Mouse (Mus musculus) bone marrow macrophage, adult 2 months (primary cell): ENCODE measurements around the gene Hivep3. TPM values are rescaled to one million over a fixed set of nuclear protein-coding genes. Genes with fewer than 3 reads are reported as not detected.

ENCODE experiments used
- H3K27ac ChIP-seq: 2 replicates; pipeline ENCODE4 v1.5.1; 2012; ENCODE audit warnings: low read depth, low read length; ENCODE audit not compliant: insufficient read depth
- H3K4me1 ChIP-seq: 2 replicates; pipeline ENCODE4 v1.6.1; 2012; ENCODE audit warnings: low read length; ENCODE audit not compliant: control insufficient read depth, insufficient read depth
- H3K4me3 ChIP-seq: 2 replicates; pipeline ENCODE4 v1.5.1; 2012; ENCODE audit warnings: mild to moderate bottlenecking, low read length, moderate library complexity; ENCODE audit not compliant: insufficient read depth
- CTCF ChIP-seq: IDR thresholded peaks from 2 replicates; pipeline ENCODE4 v1.5.1; 2012; ENCODE audit warnings: low read depth, mild to moderate bottlenecking, low read length, moderate library complexity
- POLR2A ChIP-seq: IDR thresholded peaks from 2 replicates; pipeline ENCODE4 v1.6.1; 2012; ENCODE audit warnings: mild to moderate bottlenecking, low read depth, low read length, borderline replicate concordance
- polyA plus RNA-seq: library from polyadenylated mRNA; stranded (reverse); fragments of >200 nt; gene quantifications from 2 replicates; pipeline ENCODE4 v1.2.4, GENCODE M21; 2012; ENCODE audit not compliant: missing spikeins, insufficient read depth, insufficient read length

The Hivep3 gene
- polyA plus RNA-seq, 1 experiment = 19.8 TPM

DNA sequence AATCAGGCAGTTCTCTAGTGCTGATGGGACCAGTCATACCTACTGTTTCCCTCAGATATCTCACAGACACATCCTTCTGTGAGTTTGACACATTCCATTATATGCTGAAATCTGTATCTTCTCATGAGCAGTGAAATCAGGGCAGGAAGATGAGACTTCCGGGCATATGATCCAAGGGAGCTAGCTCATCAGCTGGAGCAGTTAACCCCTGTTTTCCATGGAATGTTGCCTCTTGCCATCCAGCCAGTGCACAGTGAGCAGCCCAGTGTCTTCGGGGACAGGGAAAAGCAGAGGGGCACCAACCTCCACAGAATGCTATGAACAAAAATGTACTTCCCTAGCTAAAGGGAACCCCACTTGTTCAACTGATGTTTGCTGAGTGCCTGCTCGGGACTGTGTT lies 102.6 kb downstream of the Hivep3 start:
- TF ChIP-seq CTCF (no peak), POLR2A (no peak)
- no peak overlapping the region for H3K4me3 ChIP-seq
- no peak overlapping the region for H3K27ac ChIP-seq
- peaks cover 16% of the 10 kb centered on the region for H3K4me1 ChIP-seq

DNA sequence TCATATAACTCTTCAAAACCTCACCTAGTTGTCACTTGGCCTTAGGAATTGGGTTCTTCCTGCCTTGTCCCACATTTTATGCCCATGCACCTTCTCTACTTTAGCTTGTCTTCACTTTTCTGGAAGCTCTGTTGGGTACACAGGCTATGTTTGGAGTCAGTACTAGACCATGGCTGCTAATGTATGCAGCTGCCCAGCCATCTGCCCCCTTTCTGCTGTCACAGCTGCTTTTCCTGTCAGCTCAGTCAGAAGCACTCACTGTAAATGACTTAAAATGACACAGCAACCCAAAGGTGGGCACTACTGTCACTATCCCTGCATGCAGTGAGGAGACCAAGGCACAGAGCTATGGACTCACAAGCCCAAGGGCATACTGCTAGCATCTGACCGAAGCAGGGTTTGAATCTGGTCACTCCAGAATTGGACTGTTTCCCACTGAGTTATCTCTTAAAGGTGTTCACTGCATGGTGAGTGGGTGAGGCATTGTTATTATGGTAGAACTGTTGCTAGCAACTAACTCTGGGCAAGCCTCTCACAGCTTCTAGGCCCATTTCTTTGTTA lies 104.0 kb downstream of the Hivep3 start:
- H3K27ac ChIP-seq = no peak overlapping the region
- H3K4me3 ChIP-seq = no peak overlapping the region
- TF ChIP-seq POLR2A = no peak
- H3K4me1 ChIP-seq = peaks cover 4% of the 10 kb centered on the region; the same call in 1 of the 2 replicates

DNA sequence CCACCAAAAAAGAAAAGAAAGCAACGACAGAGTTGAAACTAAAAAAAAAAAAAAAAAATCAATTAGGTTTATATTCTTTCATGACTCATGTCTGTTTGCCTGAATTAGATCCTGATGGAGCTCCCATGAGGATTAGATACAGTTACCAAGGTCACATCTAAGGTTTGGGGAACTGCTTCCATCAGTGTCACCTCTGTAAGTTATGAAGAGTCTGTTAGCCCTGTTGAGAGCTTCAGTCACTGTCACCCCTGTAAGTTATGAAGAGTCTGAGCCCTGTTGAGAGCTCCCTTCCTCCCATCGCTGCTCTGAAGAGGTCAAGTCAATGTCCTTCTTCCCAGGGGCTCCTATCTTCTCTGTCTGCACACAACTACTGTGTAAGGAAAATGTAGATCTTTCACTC lies 104.7 kb downstream of the Hivep3 start:
- TF ChIP-seq CTCF = no peak
- no peak for TF ChIP-seq POLR2A
- Histone ChIP-seq H3K27ac (no peak overlapping the region), H3K4me3 (no peak overlapping the region), H3K4me1 (peaks cover 8% of the 10 kb centered on the region; the same call in 1 of the 2 replicates)

DNA sequence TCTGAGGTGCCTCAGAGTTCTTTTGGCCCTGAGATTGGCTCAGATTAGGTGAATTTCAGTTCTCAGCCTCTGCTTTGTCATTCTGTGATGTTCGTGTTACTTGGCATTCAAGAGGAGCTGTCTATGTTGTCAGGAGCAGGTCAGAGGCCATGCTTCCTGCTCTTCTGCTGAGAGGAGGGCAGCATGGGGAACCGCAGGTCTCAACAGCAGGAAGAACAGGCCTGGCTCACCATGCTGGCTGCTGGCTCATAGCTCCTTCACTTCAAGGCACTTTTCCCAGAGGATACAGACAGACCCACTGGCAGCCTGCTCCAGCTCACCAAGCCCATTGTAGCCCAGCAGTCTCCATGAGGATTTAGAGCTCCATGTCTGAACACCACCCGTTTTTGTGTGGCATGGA lies 109.7 kb downstream of the Hivep3 start:
- Histone ChIP-seq H3K4me1 (peaks cover 27% of the 10 kb centered on the region), H3K4me3 (no peak overlapping the region), H3K27ac (no peak overlapping the region)
- TF ChIP-seq CTCF = no peak
- TF ChIP-seq POLR2A = no peak

DNA sequence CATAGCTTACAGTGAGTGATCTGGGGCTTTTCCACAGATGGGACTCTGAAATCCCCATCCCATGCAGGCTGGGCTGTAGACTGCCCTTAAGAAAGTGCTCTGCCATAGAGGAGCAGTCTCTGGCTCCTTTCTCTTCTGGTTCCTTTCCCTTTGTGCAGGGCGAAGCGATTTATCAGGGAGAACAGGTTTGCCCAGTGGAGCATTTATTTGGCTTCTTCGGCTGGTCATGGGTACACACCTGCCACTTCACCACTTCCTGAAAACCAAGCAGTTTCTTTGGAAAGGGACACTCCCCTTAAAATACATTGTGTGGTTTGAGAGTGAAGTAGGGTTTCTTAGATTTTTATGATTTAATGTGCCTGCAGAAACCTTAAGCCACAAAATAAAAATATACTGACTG lies 110.7 kb downstream of the Hivep3 start:
- H3K27ac ChIP-seq = no peak overlapping the region
- peaks cover 27% of the 10 kb centered on the region for H3K4me1 ChIP-seq
- H3K4me3 ChIP-seq = no peak overlapping the region
- TF ChIP-seq POLR2A (no peak), CTCF (no peak)

DNA sequence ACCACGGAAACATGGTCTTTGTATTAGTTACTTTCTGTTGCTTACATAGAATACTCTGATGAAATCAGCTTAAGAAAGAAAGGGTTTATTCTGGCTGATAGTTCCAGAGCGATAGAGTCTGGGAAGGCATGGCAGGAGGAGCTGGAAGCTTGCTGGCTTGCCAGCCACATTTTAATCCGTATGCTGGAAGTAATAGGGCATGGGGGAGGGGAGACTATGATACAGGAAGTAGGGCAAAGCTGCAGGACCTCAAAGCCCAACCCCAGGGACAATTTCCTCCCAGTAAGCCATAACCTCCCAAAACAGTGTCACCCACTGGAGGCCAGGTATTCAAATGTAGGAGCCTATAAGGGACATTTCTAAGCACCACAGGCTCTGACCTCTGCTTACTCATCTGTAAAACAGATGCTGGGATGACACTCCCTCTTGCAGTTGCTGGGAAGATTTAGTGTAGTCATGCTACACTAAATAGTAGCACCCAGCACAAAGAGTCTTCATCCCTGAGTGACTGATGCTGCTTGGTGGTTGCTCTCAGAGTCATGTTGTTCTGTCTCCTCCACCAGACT lies 112.1 kb downstream of the Hivep3 start:
- Histone ChIP-seq H3K27ac (peak overlapping the region; percentile 3), H3K4me1 (peaks cover 27% of the 10 kb centered on the region), H3K4me3 (no peak overlapping the region)
- no peak for TF ChIP-seq CTCF
- no peak for TF ChIP-seq POLR2A

DNA sequence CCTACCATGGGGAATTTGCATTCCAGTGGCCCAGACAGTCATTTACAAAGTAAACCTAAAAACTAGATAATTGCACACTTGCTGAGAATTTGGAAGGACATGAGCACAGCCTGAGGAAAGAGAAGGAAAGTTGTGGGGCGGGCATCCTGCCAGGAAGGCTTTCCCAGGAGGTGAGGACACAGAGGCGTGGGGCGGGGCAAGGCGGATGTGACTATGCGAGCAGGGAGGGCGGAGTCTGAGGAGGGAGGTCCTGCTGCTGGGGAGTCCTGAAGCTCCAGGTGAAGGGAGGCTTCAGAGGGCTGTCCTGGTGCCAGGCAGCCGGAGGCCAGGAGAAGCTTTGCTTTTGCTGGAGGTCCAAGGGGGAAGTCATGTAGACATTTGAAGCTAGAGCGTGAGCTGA lies 118.9 kb downstream of the Hivep3 start:
- TF ChIP-seq POLR2A (no peak), CTCF (no peak)
- Histone ChIP-seq H3K27ac (no peak overlapping the region), H3K4me3 (no peak overlapping the region), H3K4me1 (peaks cover 4% of the 10 kb centered on the region; the same call in 1 of the 2 replicates)

DNA sequence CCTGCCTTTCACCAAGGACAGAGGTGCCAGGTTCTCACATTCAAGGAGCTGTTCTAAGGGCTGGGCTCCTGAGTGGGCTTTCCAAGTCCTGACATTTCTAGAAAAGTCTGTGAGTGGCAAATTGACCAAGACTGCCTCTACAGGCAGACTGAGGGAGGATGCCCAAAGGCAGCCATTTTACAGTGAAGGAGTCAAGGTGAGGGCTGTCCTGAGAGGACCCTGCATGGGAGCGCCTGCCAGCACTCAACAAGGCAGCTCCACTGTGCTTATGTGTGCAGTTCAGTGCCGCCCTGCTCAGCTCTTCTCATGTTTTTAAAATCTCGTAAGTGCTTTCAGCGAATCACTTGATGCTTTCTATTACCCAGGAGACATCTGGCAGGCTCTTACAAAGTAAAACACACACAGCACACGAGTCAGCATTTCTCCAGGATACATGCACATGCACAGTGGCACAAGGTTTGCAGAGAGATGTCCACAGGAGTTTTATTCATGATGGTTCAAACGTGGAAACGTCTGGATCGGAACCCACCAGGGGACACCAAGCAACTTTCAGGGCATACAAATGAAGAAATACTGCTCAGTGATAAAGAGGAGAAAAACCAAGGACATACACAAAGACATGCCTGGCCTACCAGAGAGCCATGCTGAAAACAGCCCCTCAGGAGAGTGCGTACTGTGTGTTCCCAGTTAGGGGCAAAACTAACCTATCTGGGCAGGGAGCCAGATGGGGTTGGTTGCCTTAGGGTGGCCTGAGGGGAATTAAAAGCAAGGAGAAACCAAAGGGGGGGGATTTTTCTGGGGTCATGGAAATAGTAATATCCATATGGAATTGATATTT lies 120.9 kb downstream of the Hivep3 start:
- no peaks in the 10 kb centered on the region for H3K4me1 ChIP-seq
- TF ChIP-seq CTCF (no peak), POLR2A (no peak)
- H3K4me3 ChIP-seq = no peak overlapping the region
- H3K27ac ChIP-seq = no peak overlapping the region

DNA sequence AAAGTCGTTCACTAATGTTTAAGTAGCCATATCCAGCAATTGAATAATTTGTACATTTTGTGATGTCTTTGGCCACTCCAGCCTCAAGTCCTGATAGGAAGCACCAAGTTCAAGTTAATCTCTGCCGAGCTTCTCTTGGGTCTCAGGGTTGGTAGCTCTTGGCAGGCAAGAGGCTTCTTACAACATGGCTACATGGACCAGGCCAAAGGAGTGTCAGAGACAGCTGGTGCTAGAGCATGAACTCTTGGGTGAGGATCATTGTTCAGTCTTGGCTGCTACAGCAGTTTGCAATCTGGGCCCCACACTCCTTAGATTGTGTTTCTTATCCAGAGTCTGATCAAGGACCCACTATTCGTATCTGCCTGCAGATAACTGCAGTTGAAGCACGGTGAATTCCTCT lies 125.9 kb downstream of the Hivep3 start:
- no peak for TF ChIP-seq POLR2A
- no peak for TF ChIP-seq CTCF
- no peak overlapping the region for H3K4me3 ChIP-seq
- no peaks in the 10 kb centered on the region for H3K4me1 ChIP-seq

DNA sequence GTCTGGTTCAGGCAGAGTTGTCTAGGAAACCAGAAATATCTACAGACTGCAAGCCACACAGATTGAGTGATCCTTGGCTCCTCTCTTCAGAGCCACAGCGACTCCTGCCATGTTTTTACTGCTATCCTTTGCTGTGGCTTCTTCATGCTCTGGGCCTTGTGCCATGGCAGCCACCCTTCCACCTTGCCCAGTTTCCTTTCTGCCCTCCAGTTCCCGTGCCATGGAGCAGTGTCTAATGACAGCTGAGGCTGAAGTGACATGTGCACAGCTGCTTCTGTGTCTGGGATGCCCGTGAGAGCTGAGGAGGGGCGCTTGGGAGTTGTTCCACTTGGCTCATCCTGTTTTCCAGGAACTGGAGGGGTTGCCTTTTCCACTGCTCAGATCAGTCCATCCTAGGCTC lies 127.4 kb downstream of the Hivep3 start:
- no peak for TF ChIP-seq POLR2A
- H3K4me1 ChIP-seq = no peaks in the 10 kb centered on the region
- H3K4me3 ChIP-seq = no peak overlapping the region
- no peak overlapping the region for H3K27ac ChIP-seq

More for the DNA sequence above, 125.9 kb downstream of the Hivep3 start:
- no peak overlapping the region for H3K27ac ChIP-seq
